Mouse (Mus musculus) forebrain, embryonic 13.5 days (tissue): ENCODE data around the gene Mxra8. TPM values are rescaled to one million over a fixed set of nuclear protein-coding genes. Genes with fewer than 3 reads are reported as not detected.

Experiments
- ATAC-seq: fragments of 200-750 bp; cut with Nextera tagmentation; 2 replicates; pipeline ENCODE4 v1.8.0; 2017
- H3K27ac ChIP-seq: fragments of 300-500 bp; sonication (generic); 2 replicates; pipeline ENCODE4 v1.5.1; 2015; ENCODE audit warnings: inconsistent platforms, mild to moderate bottlenecking, moderate library complexity
- H3K27me3 ChIP-seq: fragments of 300-500 bp; sonication (generic); 2 replicates; pipeline ENCODE4 v1.6.1; 2015; ENCODE audit warnings: mild to moderate bottlenecking, inconsistent platforms
- H3K36me3 ChIP-seq: fragments of 300-500 bp; sonication (generic); 2 replicates; pipeline ENCODE4 v1.6.1; 2015; ENCODE audit warnings: mild to moderate bottlenecking, inconsistent platforms; ENCODE audit not compliant: poor library complexity, severe bottlenecking
- H3K4me1 ChIP-seq: fragments of 300-500 bp; sonication (generic); 2 replicates; pipeline ENCODE4 v1.6.1; 2015; ENCODE audit warnings: inconsistent platforms
- H3K4me2 ChIP-seq: fragments of 300-500 bp; sonication (generic); 2 replicates; pipeline ENCODE4 v1.6.1; 2015; ENCODE audit warnings: inconsistent platforms, mild to moderate bottlenecking, moderate library complexity
- H3K4me3 ChIP-seq: fragments of 300-500 bp; sonication (generic); 2 replicates; pipeline ENCODE4 v1.5.1; 2015; ENCODE audit warnings: mild to moderate bottlenecking, inconsistent platforms
- H3K9ac ChIP-seq: fragments of 300-500 bp; sonication (generic); 2 replicates; pipeline ENCODE4 v1.6.1; 2015; ENCODE audit warnings: mild to moderate bottlenecking, inconsistent platforms
- H3K9me3 ChIP-seq: fragments of 300-500 bp; sonication (generic); replicated peaks from 2 replicates; pipeline ENCODE4 v1.6.1; 2016; ENCODE audit warnings: inconsistent platforms
- WGBS: fragments of 180-500 bp; shearing (Covaris S2); methylation state at CpG from one replicate; pipeline ENCODE4 v1.1.7; 2015; 5-methylcytosine and 5-hydroxymethylcytosine counted together
- polyA plus RNA-seq: library from polyadenylated mRNA; unstranded; fragments of >200 nt; fragmentation: Nextera tagmentation; extraction: Ambion mirVana; gene quantifications from 2 replicates; pipeline ENCODE4 v1.2.1, GENCODE M21; 2015

The Mxra8 gene
- polyA plus RNA-seq, 1 experiment from 2014 or later, result 15.6 TPM

DNA sequence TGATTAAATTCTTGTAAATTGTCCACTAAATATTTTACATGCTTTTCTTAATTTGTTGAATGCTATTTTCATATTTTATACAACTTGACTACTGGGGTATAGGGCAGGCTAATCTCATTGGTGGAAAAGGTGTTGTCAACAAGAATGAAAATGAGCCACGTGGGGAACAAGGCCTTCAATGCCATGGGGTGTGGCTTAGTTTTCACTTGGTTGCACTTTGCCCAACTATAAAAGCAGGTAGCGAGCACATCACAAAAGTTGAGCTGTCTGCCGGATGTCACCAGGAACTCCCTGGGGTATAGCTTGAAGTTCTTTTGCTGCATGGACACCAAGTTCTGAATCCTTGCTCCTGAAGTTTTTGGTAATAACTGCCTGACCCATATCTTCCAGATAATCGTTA lies 21.9 kb upstream of the Mxra8 start:
- H3K27ac ChIP-seq, result no peak overlapping the region
- no peak for ATAC-seq
- H3K9me3 ChIP-seq, result no peaks in the 10 kb centered on the region
- H3K9ac ChIP-seq, result no peak overlapping the region
- peaks cover 19% of the 10 kb centered on the region for H3K4me1 ChIP-seq
- H3K27me3 ChIP-seq, result no peaks in the 10 kb centered on the region
- 74% methylated on average over 4 of the region's 4 CpGs for WGBS
- H3K4me2 ChIP-seq, result no peak overlapping the region
- peaks cover 86% of the 10 kb centered on the region for H3K36me3 ChIP-seq
- H3K4me3 ChIP-seq, result no peak overlapping the region

DNA sequence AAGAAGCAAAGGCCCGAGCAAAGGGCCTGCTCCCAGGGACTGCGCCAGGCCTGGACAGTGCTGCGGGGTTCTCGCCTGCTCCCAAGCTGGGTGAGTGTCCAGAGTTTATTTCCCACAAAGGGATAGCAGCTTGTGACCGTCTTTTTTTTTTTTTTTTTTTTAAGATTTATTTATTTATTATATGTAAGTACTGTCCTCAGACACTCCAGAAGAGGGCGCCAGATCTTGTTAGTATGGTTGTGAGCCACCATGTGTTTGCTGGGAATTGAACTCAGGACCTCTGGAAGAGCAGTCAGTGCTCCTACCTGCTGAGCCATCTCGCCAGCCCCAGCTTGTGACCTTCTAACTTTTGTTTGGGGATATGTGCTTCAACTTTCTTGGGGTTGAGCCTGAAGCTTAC lies 18.5 kb upstream of the Mxra8 start:
- Histone ChIP-seq H3K4me2 (no peak overlapping the region), H3K9ac (no peak overlapping the region), H3K4me1 (no peaks in the 10 kb centered on the region), H3K27ac (no peak overlapping the region), H3K27me3 (no peaks in the 10 kb centered on the region), H3K4me3 (no peak overlapping the region), H3K36me3 (peaks cover 95% of the 10 kb centered on the region), H3K9me3 (no peaks in the 10 kb centered on the region)
- WGBS, result 83% methylated on average over 7 of the region's 7 CpGs
- ATAC-seq, result no peak

DNA sequence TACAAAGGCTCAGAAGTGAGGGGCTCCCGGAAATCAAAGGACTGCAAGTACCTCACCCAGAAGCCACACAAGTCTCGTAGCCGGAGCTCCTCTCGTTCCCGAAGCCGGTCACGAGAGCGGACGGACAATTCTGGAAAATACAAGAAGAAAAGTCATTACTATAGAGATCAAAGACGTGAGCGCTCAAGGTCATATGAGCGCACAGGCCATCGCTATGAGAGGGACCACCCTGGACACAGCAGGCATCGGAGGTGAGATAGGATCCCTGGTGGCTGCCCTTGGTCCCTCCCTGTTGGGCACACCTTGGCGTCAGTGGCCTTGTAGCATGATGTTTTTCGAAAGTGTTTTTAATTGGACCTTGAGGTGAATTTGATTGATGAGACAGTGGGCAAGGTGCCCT lies 16.0 kb upstream of the Mxra8 start:
- WGBS, result 96% methylated on average over 16 of the region's 16 CpGs

DNA sequence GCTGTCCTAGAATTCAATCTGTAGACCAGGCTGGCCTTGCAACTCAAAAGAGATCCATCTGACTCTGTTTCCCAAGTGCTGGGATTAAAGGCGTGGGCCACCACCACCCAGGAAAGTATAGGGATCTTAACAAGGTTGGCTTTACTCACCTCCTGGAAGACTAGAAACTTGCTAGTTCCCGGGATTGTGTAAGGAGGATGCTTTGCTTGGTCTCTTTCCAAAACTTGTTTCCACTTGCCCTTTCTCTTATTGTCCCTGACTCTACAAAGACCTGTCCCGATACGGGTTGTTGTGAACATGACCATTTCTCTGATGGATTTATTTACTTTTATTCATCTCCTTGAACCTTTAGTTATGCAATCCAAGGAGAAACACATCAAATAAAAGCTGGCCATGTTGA lies 9.6 kb upstream of the Mxra8 start:
- peaks cover 48% of the 10 kb centered on the region for H3K36me3 ChIP-seq
- no peak for ATAC-seq
- H3K27ac ChIP-seq, result no peak overlapping the region
- H3K4me1 ChIP-seq, result peaks cover 25% of the 10 kb centered on the region
- no peak overlapping the region for H3K4me2 ChIP-seq
- H3K9ac ChIP-seq, result no peak overlapping the region
- no peaks in the 10 kb centered on the region for H3K27me3 ChIP-seq
- no peaks in the 10 kb centered on the region for H3K9me3 ChIP-seq
- 96% methylated on average over 4 of the region's 4 CpGs for WGBS
- no peak overlapping the region for H3K4me3 ChIP-seq

More for the DNA sequence above, 16.0 kb upstream of the Mxra8 start:
- no peaks in the 10 kb centered on the region for H3K27me3 ChIP-seq
- H3K4me2 ChIP-seq, result no peak overlapping the region
- no peaks in the 10 kb centered on the region for H3K4me1 ChIP-seq
- H3K4me3 ChIP-seq, result no peak overlapping the region
- peaks cover 94% of the 10 kb centered on the region for H3K36me3 ChIP-seq
- ATAC-seq, result no peak
- no peaks in the 10 kb centered on the region for H3K9me3 ChIP-seq
- no peak overlapping the region for H3K9ac ChIP-seq
- H3K27ac ChIP-seq, result no peak overlapping the region

DNA sequence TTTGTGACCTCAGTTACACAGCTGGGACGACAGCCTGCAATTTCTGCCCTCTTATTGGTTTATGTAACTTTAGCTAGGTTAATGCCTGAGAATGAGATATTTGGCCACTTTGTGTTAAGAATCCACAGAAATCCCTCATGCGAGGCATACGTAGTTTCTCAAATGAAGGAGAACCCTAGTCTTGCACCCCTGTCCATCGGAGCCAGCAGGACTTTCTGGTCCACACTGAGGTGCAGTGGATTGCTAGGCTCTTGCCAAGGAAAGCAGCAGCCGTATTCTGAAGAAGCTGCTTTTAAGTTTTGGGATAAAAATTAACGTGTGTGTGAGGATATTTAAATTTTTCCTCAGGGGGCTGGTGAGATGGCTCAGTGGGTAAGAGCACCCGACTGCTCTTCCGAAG lies 8.9 kb upstream of the Mxra8 start:
- Histone ChIP-seq H3K4me1 (peaks cover 25% of the 10 kb centered on the region), H3K9ac (no peak overlapping the region), H3K27ac (0 out of 2 replicates have a peak overlapping the region, but pooled peaks have one; percentile 27), H3K36me3 (peaks cover 41% of the 10 kb centered on the region), H3K4me2 (peak overlapping the region; percentile 99), H3K4me3 (peak overlapping the region; percentile 91), H3K27me3 (no peaks in the 10 kb centered on the region), H3K9me3 (no peaks in the 10 kb centered on the region)
- ATAC-seq, result no peak
- WGBS, result 51% methylated on average over 8 of the region's 8 CpGs

DNA sequence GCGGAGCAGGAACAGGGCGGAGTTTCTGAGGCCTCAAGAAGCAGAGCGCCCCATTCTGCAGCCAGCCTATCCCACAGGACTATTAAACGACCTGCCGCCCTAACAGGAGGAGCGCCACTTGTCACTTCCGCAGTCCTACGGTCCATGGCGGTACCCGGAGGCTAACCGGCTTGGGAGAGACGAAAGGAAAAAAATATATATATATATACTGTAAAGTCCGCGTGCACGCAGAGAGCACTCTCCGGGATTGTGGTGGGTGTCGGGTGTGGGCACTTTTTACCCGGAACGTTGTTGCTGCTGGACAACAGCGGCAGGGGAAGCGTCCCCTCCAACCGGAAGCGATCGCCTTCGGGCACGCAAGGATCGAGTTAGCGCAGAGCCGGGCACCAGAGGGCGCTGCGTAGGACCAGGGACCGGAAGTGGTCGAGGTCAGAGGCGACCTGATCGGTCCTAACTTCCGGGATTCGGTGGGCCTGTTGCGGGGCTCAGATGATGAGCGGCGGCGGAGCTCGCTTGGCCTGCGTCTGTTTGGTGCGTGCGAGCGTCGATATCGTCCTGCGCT lies 8.2 kb upstream of the Mxra8 start, which contains the start of gene Aurkaip1:
TSS of gene Aurkaip1 (plus strand) at position 68 of the 562 bp plus-strand sequence.
- ATAC-seq, result peak; percentile 95
- H3K4me3 ChIP-seq, result peak within 1 kb of the TSS; percentile 91
- H3K9me3 ChIP-seq, result no peaks in the 10 kb centered on the region
- H3K9ac ChIP-seq, result peak within 1 kb of the TSS; percentile 93
- no peaks in the 10 kb centered on the region for H3K27me3 ChIP-seq
- H3K27ac ChIP-seq, result peak within 1 kb of the TSS; percentile 89
- H3K4me1 ChIP-seq, result peaks cover 25% of the 10 kb centered on the region
- peak within 1 kb of the TSS; percentile 99 for H3K4me2 ChIP-seq
- H3K36me3 ChIP-seq, result peaks cover 37% of the 10 kb centered on the region
- WGBS, result under 1% methylated on average over 49 of the region's 49 CpGs

DNA sequence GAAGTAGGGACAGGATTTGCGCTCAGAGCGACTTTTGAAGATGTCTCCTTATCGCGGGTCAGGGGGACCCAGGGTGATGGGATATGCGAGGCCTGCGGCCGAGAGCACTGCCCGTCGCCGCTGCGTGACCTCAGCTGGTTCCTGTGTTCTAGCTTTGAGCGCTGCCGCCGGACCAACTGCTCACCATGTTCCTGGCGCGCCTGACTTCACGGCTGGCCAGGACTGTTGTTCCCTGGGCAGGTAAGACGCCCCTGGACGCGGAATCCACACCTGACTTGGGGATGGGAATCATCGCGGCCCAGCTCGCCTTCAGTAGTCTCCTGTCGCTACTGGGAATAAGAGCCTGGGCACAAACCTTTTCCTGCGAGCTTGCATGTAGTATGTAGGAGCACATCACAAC lies 7.6 kb upstream of the Mxra8 start:
- Histone ChIP-seq H3K4me2 (peak overlapping the region; percentile 99), H3K27ac (peak overlapping the region; percentile 89), H3K27me3 (no peaks in the 10 kb centered on the region), H3K4me3 (peak overlapping the region; percentile 91), H3K9me3 (no peaks in the 10 kb centered on the region), H3K36me3 (peaks cover 32% of the 10 kb centered on the region), H3K4me1 (peaks cover 25% of the 10 kb centered on the region), H3K9ac (peak overlapping the region; percentile 93)
- ATAC-seq, result no peak
- WGBS, result 1% methylated on average over 25 of the region's 25 CpGs

DNA sequence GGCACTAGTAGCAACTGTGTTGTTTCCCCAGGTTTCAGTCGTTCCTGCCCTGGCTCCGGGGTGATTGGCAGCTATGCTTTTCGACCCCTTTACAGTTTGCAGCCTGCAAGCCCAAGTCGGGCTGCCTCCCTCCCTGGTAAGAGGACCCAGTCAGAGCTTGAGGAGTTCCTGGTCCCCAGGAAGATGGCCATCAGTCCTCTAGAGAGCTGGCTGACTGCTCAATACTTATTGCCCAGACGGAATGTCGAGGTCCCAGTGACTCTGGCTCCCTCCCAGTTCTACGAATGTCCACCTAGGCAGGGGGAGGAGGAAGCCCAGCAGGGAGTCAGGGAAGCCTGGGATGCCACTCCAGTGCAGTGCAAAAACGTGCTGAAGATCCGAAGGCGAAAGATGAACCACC lies 7.2 kb upstream of the Mxra8 start:
- H3K27ac ChIP-seq, result peak overlapping the region; percentile 89; the same call in 1 of the 2 replicates
- ATAC-seq, result no peak
- WGBS, result 54% methylated on average over 10 of the region's 10 CpGs
- H3K4me2 ChIP-seq, result peak overlapping the region; percentile 99
- H3K4me1 ChIP-seq, result peaks cover 25% of the 10 kb centered on the region
- H3K9ac ChIP-seq, result peak overlapping the region; percentile 93
- H3K4me3 ChIP-seq, result peak overlapping the region; percentile 91
- H3K9me3 ChIP-seq, result no peaks in the 10 kb centered on the region
- H3K27me3 ChIP-seq, result no peaks in the 10 kb centered on the region
- H3K36me3 ChIP-seq, result peaks cover 27% of the 10 kb centered on the region

DNA sequence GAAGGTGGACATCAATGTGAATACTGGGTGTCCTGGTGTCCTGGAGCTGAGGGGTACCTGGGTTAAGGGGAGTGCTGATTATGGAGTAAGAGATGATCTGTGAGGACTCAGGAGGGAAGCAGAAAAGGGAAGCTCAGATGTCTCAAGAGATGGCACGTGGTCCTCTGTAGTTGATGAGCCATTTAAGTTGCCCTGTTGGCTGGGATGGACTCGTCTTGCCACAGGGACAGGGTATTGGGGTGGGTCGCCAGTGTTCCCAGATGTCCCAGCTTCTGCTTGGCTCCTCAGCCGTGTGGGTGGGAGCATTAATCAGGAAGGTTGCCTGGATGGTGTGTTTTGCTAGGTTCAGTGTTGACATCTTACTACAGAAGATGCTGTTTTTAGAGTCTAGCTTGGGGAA lies 6.2 kb upstream of the Mxra8 start:
- Histone ChIP-seq H3K27me3 (no peaks in the 10 kb centered on the region), H3K9ac (no peak overlapping the region), H3K36me3 (peaks cover 18% of the 10 kb centered on the region), H3K9me3 (no peaks in the 10 kb centered on the region), H3K4me2 (peak overlapping the region; percentile 99; the same call in 1 of the 2 replicates), H3K4me3 (no peak overlapping the region), H3K27ac (no peak overlapping the region), H3K4me1 (peaks cover 25% of the 10 kb centered on the region)
- no peak for ATAC-seq
- 87% methylated on average over 4 of the region's 4 CpGs for WGBS

DNA sequence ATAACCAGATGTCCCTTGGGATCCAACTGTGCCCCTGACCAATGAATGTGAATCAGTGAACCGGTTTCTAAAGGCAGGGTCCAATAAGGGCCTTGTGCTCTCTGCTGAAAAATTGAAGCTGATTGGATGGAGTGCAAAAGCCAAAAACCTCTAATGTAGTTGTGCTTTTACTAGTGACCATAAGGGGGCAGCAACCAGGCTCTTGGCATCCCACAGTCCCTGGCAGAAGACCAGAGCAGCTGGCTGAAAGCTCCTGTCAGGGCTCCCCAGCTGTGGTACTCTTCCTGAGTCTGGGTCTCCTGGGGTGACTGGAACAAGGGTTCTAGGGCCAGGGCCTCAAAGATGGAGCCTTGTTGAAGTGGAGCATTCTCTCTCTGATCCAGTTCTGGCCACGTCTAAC lies 5.6 kb upstream of the Mxra8 start:
- Histone ChIP-seq H3K4me2 (no peak overlapping the region), H3K9ac (no peak overlapping the region), H3K4me3 (no peak overlapping the region), H3K4me1 (peaks cover 25% of the 10 kb centered on the region), H3K27me3 (no peaks in the 10 kb centered on the region), H3K36me3 (peaks cover 15% of the 10 kb centered on the region), H3K27ac (peak overlapping the region; percentile 41; the same call in 1 of the 2 replicates), H3K9me3 (no peaks in the 10 kb centered on the region)
- WGBS, result 33% methylated on average over 2 of the region's 2 CpGs
- no peak for ATAC-seq

DNA sequence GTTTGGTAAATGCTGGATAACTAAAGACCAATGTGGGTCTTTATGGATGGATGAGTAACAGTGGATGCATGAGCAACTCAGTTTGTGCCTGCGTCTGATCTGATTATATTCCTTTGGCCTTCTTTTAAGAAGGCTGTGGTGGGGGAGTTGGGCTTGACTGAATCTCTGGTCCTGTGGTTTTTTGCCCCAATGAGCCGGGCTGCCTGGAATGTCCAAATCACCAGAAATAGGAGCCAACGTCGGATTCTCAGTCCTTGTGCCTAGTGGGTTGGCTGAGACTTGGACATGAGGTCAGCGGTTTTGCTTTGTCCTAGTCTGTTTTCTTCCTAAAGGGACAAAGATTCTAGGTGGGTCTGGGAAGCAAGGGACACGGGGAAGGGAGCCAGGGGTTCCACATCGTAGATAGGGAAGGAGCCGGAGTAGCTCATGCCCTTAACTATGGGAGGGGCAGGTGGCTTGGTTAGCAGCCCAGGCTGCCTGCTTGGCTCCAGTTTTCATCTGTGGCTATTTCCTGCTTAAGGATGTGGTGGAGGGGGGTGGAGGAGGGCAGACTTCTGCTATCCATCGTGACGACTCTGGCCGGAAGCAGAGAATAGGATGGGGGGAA lies 2.0 kb upstream of the Mxra8 start:
- no peak overlapping the region for H3K27ac ChIP-seq
- peaks cover 15% of the 10 kb centered on the region for H3K27me3 ChIP-seq
- 86% methylated on average over 11 of the region's 11 CpGs for WGBS
- ATAC-seq, result no peak
- no peak overlapping the region for H3K4me3 ChIP-seq
- H3K4me1 ChIP-seq, result peaks cover 40% of the 10 kb centered on the region
- no peak overlapping the region for H3K9ac ChIP-seq
- H3K36me3 ChIP-seq, result peaks cover 10% of the 10 kb centered on the region
- no peak overlapping the region for H3K4me2 ChIP-seq
- H3K9me3 ChIP-seq, result no peaks in the 10 kb centered on the region

DNA sequence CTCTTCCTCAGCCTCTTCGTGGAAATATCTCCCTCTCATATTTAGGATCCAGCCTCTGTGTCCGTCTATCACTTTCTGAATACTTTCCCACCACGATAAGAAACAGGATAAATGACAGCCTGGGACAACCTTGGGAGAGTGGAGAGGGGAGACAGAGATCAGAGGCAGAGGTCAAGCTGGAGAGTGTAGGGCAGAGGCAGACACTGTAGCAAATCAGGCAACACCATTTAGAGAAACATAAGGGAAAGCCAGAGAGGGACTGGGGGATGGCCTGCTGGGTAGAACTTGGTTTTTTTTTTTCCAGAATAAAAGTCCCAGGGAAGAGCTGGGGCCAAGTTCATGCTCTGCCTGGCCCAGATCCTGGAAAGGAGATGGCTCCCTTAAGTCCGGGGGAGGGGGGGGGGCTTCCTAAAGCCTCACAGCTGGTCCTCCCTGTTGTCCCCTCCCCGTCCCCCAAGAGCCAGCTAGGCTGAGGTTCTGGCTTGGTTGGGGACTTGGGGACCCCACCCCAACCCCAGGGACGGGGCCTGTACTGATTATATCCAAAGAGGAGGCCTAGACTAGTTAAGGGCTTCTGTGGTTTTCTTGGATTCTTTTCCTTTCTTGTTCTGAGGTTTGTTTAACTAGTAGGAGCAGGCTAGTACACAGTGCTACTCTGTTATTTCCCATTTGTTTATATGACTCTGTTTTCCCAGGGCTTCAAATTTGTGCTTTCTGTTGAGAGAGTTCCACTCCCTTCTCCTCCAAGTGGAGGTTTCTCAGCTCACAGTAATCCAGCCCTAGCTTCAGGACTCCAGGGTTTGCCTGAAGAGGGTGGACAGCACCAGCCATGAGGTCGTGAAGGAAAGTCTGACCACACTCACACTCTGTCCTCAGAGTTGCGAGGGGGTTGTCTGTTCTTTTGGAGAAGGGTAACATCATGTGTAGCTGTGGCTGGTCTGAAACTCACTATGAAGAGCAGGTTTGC lies 1.0 kb upstream of the Mxra8 start:
- Histone ChIP-seq H3K9ac (no peak overlapping the region), H3K4me3 (no peak overlapping the region), H3K4me1 (peaks cover 30% of the 10 kb centered on the region), H3K27me3 (peaks cover 15% of the 10 kb centered on the region), H3K27ac (no peak overlapping the region), H3K4me2 (no peak overlapping the region), H3K36me3 (peaks cover under 1% of the 10 kb centered on the region; the same call in 1 of the 2 replicates), H3K9me3 (no peaks in the 10 kb centered on the region)
- 67% methylated on average over 8 of the region's 8 CpGs for WGBS
- ATAC-seq, result no peak
